Mouse (Mus musculus) left cerebral cortex, postnatal 36 days (tissue): ENCODE data around the gene Cdyl. TPM values are rescaled to one million over a fixed set of nuclear protein-coding genes. Genes with fewer than 3 reads are reported as not detected.

Experiments
- DNase-seq, 2 experiments: peaks; one replicate each; pipeline ENCODE4 v3.0.0; 2021 to 2022; ENCODE audit warnings: low spot score in 2 of 2, mixed read lengths in 1 of 2
- intact Hi-C: fragments of 180-260 bp; cut with DNase I; formaldehyde crosslinking; loops from one replicate; pipeline ENCODE4 v1.15.1; 2025
- total RNA-seq, 2 experiments: library from RNA; stranded (reverse); gene quantifications; 2 replicates each; pipeline ENCODE4 v1.2.3; 2021

The Cdyl gene
- total RNA-seq, 2 experiments from 2014 or later = 41.8 to 51.3 TPM

DNA sequence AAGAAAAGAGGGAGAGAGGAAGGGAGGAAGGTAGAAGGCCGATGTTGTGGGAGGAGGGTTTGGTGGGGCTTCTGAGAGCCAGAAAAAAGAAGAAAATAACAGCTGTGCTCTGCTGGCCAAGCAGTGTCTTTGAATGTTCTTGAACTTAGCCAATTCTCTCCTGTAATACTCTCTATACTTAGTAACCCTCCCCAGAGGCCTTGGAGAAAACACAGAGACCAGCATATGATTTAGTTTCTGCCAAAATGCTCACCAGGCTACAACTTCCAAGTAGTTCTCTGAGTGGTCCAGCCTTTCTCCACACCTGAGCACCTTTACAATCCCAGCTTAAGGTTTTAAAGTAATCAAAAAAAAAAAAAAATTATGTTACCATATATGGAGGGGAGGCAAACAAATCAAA, 218.6 kb downstream of the Cdyl start:
- DNase-seq = no peak
- intact Hi-C loops = no loop called here

DNA sequence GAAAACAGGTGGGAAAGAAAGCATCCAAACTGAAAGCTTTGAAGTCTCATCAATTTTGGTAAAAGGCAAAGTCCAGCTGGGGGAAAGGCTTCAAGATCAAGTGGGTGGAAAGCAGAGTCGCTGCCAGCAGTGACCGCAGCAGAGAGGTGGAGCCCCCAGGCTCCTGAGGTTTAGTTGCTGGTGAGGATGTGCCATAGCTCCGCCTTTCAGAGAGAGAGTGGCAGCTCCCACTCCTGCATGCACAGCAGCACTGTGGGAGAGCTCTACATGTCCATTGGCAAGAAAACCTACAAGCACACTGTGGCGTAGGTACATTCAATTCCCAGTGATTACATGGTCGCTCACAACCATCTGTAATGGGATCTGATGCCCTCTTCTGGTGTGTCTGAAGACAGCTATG, 219.4 kb downstream of the Cdyl start:
- DNase-seq = no peak
- intact Hi-C loops = no loop called here

DNA sequence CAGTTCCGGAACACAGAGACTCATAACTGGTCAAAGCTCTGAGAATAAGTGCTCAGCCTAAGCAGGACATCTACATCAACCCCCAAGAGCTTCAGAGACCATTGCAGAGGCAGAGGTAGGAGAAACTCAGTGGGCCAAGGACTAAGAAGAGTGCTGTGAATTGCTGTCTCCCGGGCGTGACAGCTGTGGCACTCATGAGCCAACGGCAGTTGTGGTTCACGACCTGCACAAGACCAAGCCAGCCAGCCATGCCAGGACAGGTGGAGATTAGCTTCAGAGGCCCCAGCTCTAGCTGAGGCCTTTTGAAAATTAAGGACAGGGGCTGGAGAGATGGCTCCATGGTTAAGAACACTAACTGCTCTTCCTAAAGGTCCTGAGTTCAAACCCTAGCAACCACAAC, 219.9 kb downstream of the Cdyl start:
- intact Hi-C loops = no loop called here
- DNase-seq = no peak

DNA sequence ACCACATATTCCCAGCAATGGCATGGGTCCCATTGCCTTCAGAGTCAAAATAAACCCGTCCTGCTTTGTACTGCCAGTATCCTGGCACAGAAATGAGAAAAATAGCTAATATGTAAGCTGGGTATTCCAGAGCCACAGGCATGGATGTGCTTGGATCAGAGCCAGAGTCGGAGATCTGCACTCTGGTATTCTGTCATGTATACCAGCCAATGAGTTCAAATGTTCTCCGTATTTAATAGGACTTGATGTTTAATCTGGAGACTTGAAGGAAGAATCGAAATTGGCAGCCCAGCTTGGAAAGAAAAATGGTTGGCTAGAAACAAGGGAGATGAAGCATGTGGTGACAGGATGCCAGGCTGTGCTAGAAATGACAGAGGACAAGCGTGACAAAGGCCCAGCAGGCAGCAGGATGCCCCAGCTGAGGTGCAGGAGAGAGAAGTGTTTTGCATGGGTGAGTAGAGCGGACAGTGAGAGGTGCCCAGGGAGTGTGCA, 221.0 kb downstream of the Cdyl start:
- no peak for DNase-seq

DNA sequence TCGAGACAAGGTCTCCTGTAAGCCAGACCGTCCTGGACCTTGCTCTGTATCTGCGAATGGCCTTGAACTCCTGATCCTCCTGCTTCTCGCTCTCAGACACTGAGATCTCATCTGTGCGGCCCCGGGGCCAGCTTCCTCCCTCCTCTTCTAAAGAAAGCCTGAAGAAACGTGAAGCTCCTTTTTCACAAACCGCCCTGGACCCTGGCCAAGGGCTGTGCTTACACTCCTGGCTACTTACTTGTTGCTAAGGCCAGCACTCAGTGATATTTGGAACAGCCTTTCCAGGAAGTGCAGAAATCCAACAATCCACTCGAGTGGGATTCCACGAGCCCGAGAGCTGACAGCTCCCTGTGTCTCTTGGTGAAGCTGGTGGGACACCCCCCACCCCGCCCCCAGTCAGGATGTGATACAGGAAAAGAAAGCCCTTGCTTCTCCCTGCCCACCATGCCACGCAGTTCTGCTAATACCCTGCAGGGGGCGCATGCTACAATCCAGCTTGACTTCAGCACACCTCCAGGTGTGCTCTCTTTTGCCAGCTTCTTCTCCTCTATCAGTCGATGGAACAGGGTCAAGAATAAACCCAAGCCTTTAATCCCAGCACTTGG, 226.6 kb downstream of the Cdyl start:
- DNase-seq = no peak
- intact Hi-C loops = no loop called here

More for the DNA sequence above, 221.0 kb downstream of the Cdyl start:
- intact Hi-C loops = no loop called here

DNA sequence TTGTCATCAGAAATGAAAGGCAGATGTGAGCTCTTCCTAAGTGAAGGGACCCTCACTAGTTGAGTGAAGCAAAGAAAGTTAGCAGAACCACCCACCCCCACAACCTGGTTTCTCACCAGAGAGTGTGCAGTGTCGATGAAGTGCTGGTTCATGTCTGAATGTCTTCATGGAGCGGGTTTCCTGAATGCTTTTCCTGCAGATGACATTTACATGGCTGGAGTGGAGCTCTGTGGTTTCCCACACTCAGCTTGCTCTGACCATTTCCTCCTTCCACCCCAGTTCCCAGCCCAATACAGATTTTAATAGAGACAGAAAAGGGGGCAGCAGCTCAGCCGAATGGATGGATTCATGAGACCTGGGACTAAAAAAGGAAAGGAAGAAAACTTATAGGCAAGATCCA, 233.2 kb downstream of the Cdyl start:
- DNase-seq = no peak
- intact Hi-C loops = no loop called here

DNA sequence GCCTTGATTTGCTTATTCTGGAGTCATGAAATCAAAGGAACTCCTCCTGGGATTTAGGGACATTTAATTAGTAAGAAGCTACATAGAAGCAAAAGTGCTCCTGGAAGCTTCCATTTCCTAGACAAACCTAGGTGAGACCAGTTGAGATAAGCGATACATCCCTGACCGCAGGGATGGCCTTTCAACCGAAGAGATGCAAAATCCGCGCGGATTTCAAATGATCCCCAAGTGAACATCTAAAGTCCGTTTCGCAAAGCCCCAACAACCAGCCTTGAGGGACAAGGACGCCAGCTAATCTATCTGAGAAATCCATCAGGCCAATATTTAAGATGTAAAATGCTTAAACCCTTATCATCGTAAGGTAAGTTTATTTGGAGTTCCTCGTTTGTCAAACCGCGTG, 245.7 kb downstream of the Cdyl start:
- intact Hi-C loops = no loop called here

DNA sequence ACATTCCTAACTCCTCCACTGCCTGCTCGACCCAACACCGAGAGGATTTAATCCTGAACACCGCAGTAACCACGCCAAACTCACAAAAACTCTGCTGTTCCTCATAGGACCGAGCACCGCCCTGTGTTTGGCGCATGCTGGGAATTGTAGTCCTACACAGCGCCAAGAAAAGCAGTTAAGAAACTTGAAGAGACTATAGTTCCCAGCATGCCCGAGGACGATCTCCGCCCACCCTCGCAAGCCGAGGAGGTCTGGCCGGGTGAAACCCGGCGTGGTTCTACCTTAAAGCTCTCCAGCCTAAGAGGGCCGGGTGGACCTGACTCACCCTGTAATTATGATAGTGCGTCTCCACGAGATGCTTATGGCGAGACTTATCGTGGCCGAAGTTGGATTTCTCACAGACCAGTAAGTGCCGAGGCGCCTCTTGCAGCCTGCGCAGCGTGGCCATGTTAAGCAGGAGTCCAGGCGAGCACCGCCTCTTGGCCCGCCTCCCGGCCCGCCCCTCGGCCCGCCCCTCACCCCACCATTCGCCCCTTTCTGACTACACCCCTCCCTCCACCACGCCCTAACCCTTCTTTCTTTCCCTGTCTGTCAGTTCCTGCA, 246.3 kb downstream of the Cdyl start, which contains the start of gene Rpp40:
Rpp40 (minus strand) TSS at position 481 of the 603 bp plus-strand sequence.
- DNase-seq = peak; percentile 92 to 93
- intact Hi-C loops = no loop called here

More for the DNA sequence above, 245.7 kb downstream of the Cdyl start:
- no peak for DNase-seq

DNA sequence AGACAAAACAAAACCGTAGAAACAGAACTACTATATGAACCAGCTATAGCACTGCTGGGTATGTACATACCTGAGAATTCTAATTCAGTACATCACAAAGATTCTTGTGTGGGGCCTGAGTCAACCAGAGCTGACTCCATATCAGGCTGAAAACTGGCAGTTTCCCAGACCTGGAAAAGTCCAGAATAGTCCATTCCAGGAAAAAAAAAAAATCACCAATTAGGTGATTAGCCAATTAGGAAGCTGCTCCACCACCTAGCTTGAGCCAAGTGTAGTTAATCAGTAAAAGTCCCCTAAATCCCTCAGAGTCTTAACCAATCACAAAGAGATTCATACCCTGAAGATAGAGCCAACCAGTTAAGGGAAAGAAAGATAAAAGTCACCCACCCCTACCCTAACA, 251.8 kb downstream of the Cdyl start:
- intact Hi-C loops = no loop called here

More for the DNA sequence above, 251.8 kb downstream of the Cdyl start:
- no peak for DNase-seq

Other genes starting within 250 kb of the Cdyl start
- gene Rpp40, start 246.5 kb downstream of the Cdyl start, total RNA-seq = 1 to 10 TPM; 5.0 to 5.4 TPM